Mouse (Mus musculus): ENCODE data around the gene Rere. TPM values are rescaled to one million over a fixed set of nuclear protein-coding genes. Genes with fewer than 3 reads are reported as not detected.
A peak's percentile ranks its signal among the peaks of the same experiment; 100 is the strongest.

Gene Rere
- polyA plus RNA-seq, 1 experiment from 2014 or later, result 24.5 TPM

- Histone ChIP-seq H3K27me3 (ENCODE audit: low read depth, poor library complexity, severe bottlenecking) (no peaks in the 10 kb centered on the region), H3K36me3 (peaks cover 24% of the 10 kb centered on the region), H3K4me1 (peaks cover 46% of the 10 kb centered on the region), H3K27ac (replicated peaks) (peak overlapping the region; percentile 86), H3K4me3 (peak overlapping the region; percentile 18), H3K9me3 (replicated peaks) (no peaks in the 10 kb centered on the region)
- peak; percentile 33 for DNase-seq (ENCODE audit: low spot score)
- WGBS, result 30% methylated on average over 3 of the region's 3 CpGs
Observed at GRCm38 (mm10) chr4:150606449-150607161, 325.2 kb downstream of the Rere start.

DNA sequence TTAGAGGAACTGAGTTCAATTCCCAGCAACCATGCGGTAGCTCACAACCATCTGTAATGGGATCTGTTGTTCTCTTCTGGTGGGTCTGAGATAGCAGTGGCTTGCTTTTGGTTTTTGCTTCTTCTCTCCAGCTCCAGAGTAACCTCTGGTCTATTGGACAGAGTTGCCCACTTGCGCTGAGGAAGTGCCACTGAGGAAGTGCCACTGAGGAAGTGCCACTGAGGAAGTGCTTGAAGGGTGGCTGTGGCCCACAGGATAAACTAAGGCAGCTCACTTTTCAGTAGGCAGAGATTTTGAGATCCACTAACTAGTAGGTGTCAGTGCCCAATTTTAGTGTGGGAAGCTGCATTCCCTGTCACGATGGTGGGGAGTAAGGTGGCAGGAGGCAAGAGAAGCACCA, 327.2 kb downstream of the Rere start:
- Histone ChIP-seq H3K4me3 (no peak overlapping the region), H3K27ac (replicated peaks) (no peak overlapping the region), H3K36me3 (peaks cover 41% of the 10 kb centered on the region), H3K9me3 (replicated peaks) (no peaks in the 10 kb centered on the region), H3K4me1 (peaks cover 40% of the 10 kb centered on the region), H3K27me3 (ENCODE audit: low read depth, poor library complexity, severe bottlenecking) (no peaks in the 10 kb centered on the region)
- DNase-seq (ENCODE audit: low spot score), result no peak
- 91% methylated on average over 3 of the region's 3 CpGs for WGBS

- H3K4me3 ChIP-seq, result no peak overlapping the region
- H3K36me3 ChIP-seq, result peaks cover 92% of the 10 kb centered on the region
- no peak for DNase-seq (ENCODE audit: low spot score)
- WGBS, result 92% methylated on average over 7 of the region's 7 CpGs
- no peaks in the 10 kb centered on the region for H3K27me3 ChIP-seq (ENCODE audit: low read depth, poor library complexity, severe bottlenecking)
- H3K27ac ChIP-seq (replicated peaks), result no peak overlapping the region
- H3K4me1 ChIP-seq, result peaks cover 10% of the 10 kb centered on the region
- no peaks in the 10 kb centered on the region for H3K9me3 ChIP-seq (replicated peaks)
Observed at GRCm38 (mm10) chr4:150613715-150614114, 332.3 kb downstream of the Rere start.

GRCm38 (mm10) chr4:150615251-150616028, 334.0 kb downstream of the Rere start:
- DNase-seq (ENCODE audit: low spot score), result no peak
- Histone ChIP-seq H3K9me3 (replicated peaks) (no peaks in the 10 kb centered on the region), H3K27me3 (ENCODE audit: low read depth, poor library complexity, severe bottlenecking) (no peaks in the 10 kb centered on the region), H3K4me1 (peaks cover 10% of the 10 kb centered on the region), H3K4me3 (no peak overlapping the region), H3K36me3 (peaks cover 98% of the 10 kb centered on the region), H3K27ac (replicated peaks) (peak overlapping the region; percentile 7; the same call in 1 of the 2 replicates)
- 88% methylated on average over 12 of the region's 12 CpGs for WGBS

DNA sequence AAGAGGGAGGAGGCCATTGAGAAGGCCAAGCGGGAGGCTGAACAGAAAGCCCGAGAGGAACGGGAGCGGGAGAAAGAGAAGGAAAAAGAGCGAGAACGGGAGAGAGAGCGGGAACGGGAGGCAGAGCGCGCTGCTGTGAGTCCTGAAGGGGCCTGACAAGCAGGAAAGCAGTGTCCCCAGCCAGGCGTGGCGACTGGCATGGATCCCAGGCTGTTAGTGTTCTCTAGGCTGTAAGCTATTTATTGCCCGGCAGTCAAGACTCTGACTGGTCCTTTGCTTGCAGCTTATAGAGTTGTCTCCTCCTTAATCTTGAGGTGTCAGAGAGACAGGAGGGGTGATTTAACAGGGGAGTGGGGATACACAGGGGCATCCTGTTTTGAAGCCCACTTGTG, 334.6 kb downstream of the Rere start:
- WGBS, result 92% methylated on average over 13 of the region's 13 CpGs
- peaks cover 10% of the 10 kb centered on the region for H3K4me1 ChIP-seq
- H3K4me3 ChIP-seq, result no peak overlapping the region
- H3K27ac ChIP-seq (replicated peaks), result no peak overlapping the region
- H3K27me3 ChIP-seq (ENCODE audit: low read depth, poor library complexity, severe bottlenecking), result no peaks in the 10 kb centered on the region
- H3K9me3 ChIP-seq (replicated peaks), result no peaks in the 10 kb centered on the region
- peaks cover 98% of the 10 kb centered on the region for H3K36me3 ChIP-seq
- no peak for DNase-seq (ENCODE audit: low spot score)

GRCm38 (mm10) chr4:150616841-150617240, 335.4 kb downstream of the Rere start:
- H3K4me3 ChIP-seq, result no peak overlapping the region
- H3K36me3 ChIP-seq, result peaks cover 99% of the 10 kb centered on the region
- no peak overlapping the region for H3K27ac ChIP-seq (replicated peaks)
- peaks cover 10% of the 10 kb centered on the region for H3K4me1 ChIP-seq
- no peak for DNase-seq (ENCODE audit: low spot score)
- H3K9me3 ChIP-seq (replicated peaks), result no peaks in the 10 kb centered on the region
- no peaks in the 10 kb centered on the region for H3K27me3 ChIP-seq (ENCODE audit: low read depth, poor library complexity, severe bottlenecking)
- WGBS, result 98% methylated on average over 20 of the region's 20 CpGs

GRCm38 (mm10) chr4:150619011-150619410, 337.6 kb downstream of the Rere start:
- no peak overlapping the region for H3K4me3 ChIP-seq
- WGBS, result 93% methylated on average over 7 of the region's 7 CpGs
- H3K27me3 ChIP-seq (ENCODE audit: low read depth, poor library complexity, severe bottlenecking), result no peaks in the 10 kb centered on the region
- no peak for DNase-seq (ENCODE audit: low spot score)
- H3K36me3 ChIP-seq, result peaks cover 98% of the 10 kb centered on the region
- no peak overlapping the region for H3K27ac ChIP-seq (replicated peaks)
- peaks cover 10% of the 10 kb centered on the region for H3K4me1 ChIP-seq
- H3K9me3 ChIP-seq (replicated peaks), result no peaks in the 10 kb centered on the region

- H3K4me3 ChIP-seq, result no peak overlapping the region
- no peaks in the 10 kb centered on the region for H3K27me3 ChIP-seq (ENCODE audit: low read depth, poor library complexity, severe bottlenecking)
- DNase-seq (ENCODE audit: low spot score), result no peak
- H3K4me1 ChIP-seq, result peaks cover 6% of the 10 kb centered on the region; the same call in 1 of the 2 replicates
- H3K36me3 ChIP-seq, result peaks cover 62% of the 10 kb centered on the region
- 92% methylated on average over 13 of the region's 13 CpGs for WGBS
- no peak overlapping the region for H3K27ac ChIP-seq (replicated peaks)
- H3K9me3 ChIP-seq (replicated peaks), result no peaks in the 10 kb centered on the region
Observed at GRCm38 (mm10) chr4:150622641-150623040, 341.2 kb downstream of the Rere start.

- Histone ChIP-seq H3K27ac (replicated peaks) (no peak overlapping the region), H3K4me3 (no peak overlapping the region), H3K36me3 (peaks cover 45% of the 10 kb centered on the region), H3K4me1 (peaks cover 6% of the 10 kb centered on the region; the same call in 1 of the 2 replicates), H3K27me3 (ENCODE audit: low read depth, poor library complexity, severe bottlenecking) (no peaks in the 10 kb centered on the region), H3K9me3 (replicated peaks) (no peaks in the 10 kb centered on the region)
- no peak for DNase-seq (ENCODE audit: low spot score)
- WGBS, result 76% methylated on average over 11 of the region's 11 CpGs
Observed at GRCm38 (mm10) chr4:150624214-150624823, 342.9 kb downstream of the Rere start.

DNA sequence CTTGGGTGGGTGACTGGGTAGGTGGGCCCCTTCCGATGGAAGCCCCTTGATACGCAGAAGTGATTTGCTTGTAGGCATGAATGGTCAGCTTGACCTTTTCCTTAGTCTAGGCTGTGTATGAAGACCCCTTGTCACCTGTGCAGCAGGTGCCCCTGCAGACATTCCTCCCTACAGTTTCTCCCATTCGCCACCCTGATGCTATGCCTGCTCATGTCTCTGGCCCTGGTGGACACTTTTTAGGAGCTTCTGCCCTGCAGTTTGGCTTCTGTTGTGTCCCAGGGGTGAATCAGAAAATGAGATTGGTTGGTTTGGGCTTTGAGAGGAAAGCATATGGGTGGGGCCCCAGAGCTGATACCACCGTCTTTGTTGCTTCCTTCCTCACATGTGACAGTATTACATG, 343.5 kb downstream of the Rere start:
- H3K4me3 ChIP-seq, result no peak overlapping the region
- H3K36me3 ChIP-seq, result peaks cover 40% of the 10 kb centered on the region
- no peak for DNase-seq (ENCODE audit: low spot score)
- peaks cover 6% of the 10 kb centered on the region; the same call in 1 of the 2 replicates for H3K4me1 ChIP-seq
- no peak overlapping the region for H3K27ac ChIP-seq (replicated peaks)
- H3K9me3 ChIP-seq (replicated peaks), result no peaks in the 10 kb centered on the region
- 81% methylated on average over 4 of the region's 4 CpGs for WGBS
- H3K27me3 ChIP-seq (ENCODE audit: low read depth, poor library complexity, severe bottlenecking), result no peaks in the 10 kb centered on the region

- WGBS, result 60% methylated on average over 1 of the region's 1 CpGs
- Histone ChIP-seq H3K4me1 (peaks cover 6% of the 10 kb centered on the region; the same call in 1 of the 2 replicates), H3K4me3 (no peak overlapping the region), H3K27me3 (ENCODE audit: low read depth, poor library complexity, severe bottlenecking) (no peaks in the 10 kb centered on the region), H3K36me3 (peaks cover 35% of the 10 kb centered on the region), H3K27ac (replicated peaks) (no peak overlapping the region), H3K9me3 (replicated peaks) (no peaks in the 10 kb centered on the region)
- peak; percentile 71 for DNase-seq (ENCODE audit: low spot score)
Observed at GRCm38 (mm10) chr4:150625425-150625824, 344.0 kb downstream of the Rere start.

DNA sequence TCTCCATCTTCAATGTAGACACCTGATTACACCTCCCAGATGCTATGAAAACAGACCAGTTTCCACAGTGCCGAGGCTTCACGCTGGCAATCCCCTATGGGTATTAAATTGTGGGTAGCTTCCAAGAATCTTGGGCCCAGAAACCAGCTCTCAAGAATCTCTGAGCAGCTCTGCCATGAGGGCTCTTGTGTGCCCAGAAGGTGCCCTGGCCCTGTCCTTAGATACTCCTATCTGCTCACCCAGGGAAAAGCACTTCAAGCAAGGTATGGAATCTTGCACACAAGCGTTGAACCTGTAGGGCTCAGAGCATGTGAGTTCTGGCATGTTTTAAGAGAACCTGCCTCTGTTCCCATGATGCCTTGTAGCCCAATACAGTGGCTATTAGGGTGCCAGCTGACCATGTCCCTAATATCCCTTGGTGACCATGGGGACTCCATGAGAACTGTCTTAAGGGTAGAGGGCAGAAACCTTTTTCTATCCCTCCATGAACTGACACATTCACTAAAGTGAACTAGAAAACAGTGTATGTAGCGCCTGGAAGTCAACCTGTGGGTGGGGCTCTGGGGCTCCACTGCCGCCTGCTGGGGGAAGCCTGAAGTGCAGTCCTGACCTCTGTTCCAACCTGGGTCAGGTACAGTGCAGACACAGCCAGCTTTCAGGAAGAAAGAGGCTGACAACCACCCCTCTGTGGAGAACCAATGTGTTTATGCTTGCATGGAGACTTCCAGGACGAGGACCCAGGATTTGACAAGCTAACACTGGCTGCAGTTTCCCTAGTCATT, 344.7 kb downstream of the Rere start:
- H3K27ac ChIP-seq (replicated peaks), result no peak overlapping the region
- no peak overlapping the region for H3K4me3 ChIP-seq
- H3K4me1 ChIP-seq, result peaks cover 6% of the 10 kb centered on the region; the same call in 1 of the 2 replicates
- 52% methylated on average over 6 of the region's 6 CpGs for WGBS
- H3K36me3 ChIP-seq, result peaks cover 28% of the 10 kb centered on the region
- H3K9me3 ChIP-seq (replicated peaks), result no peaks in the 10 kb centered on the region
- H3K27me3 ChIP-seq (ENCODE audit: low read depth, poor library complexity, severe bottlenecking), result no peaks in the 10 kb centered on the region
- peak; percentile 57 for DNase-seq (ENCODE audit: low spot score)

All from midbrain, embryonic 10.5 days (tissue).